Mouse (Mus musculus) myocyte (in vitro differentiated cells): ENCODE data around the gene Tef. TPM values are rescaled to one million over a fixed set of nuclear protein-coding genes. Genes with fewer than 3 reads are reported as not detected.

Experiments used
- H3K27me3 ChIP-seq: one replicate; pipeline ENCODE4 v1.6.1; 2011; ENCODE audit not compliant: control insufficient read depth, insufficient read depth, insufficient read length
- H3K36me3 ChIP-seq: one replicate; pipeline ENCODE4 v1.6.1; 2011; ENCODE audit not compliant: control insufficient read depth, insufficient read depth
- H3K4me2 ChIP-seq: one replicate; pipeline ENCODE4 v1.6.1; 2011; ENCODE audit warnings: low read depth, control low read depth
- H3K4me3 ChIP-seq: one replicate; pipeline ENCODE4 v1.5.1; 2011; ENCODE audit warnings: mild to moderate bottlenecking, control low read depth, moderate library complexity
- H3K79me2 ChIP-seq: one replicate; pipeline ENCODE4 v1.6.1; 2011; ENCODE audit not compliant: control insufficient read depth, insufficient read depth
- H3ac ChIP-seq: one replicate; pipeline ENCODE4 v1.6.1; 2011; ENCODE audit not compliant: control insufficient read depth, insufficient read length
- CEBPB ChIP-seq: IDR thresholded peaks from 2 replicates; pipeline ENCODE4 v1.6.1; 2011; ENCODE audit warnings: mild to moderate bottlenecking, moderate library complexity; ENCODE audit not compliant: poor library complexity, insufficient read depth, severe bottlenecking
- E2F4 ChIP-seq: IDR thresholded peaks from one replicate; pipeline ENCODE4 v1.6.1; 2011; ENCODE audit warnings: mild to moderate bottlenecking, control low read depth, moderate library complexity; ENCODE audit not compliant: insufficient read depth
- MAX ChIP-seq: IDR thresholded peaks from one replicate; pipeline ENCODE4 v1.6.1; 2011; ENCODE audit warnings: low read depth, mild to moderate bottlenecking, control low read depth
- MYOD1 ChIP-seq, 3 experiments: IDR thresholded peaks; one replicate each; pipeline ENCODE4 v1.6.1; 2011; ENCODE audit warnings: control low read depth in 2 of 3, low read depth in 2 of 3, mild to moderate bottlenecking in 2 of 3, moderate library complexity in 1 of 3; ENCODE audit not compliant: insufficient read length in 2 of 3, control insufficient read depth in 1 of 3
- MYOG ChIP-seq, 3 experiments: IDR thresholded peaks; one replicate each; pipeline ENCODE4 v1.6.1; 2011; ENCODE audit warnings: control low read depth in 2 of 3, low read depth in 2 of 3, mild to moderate bottlenecking in 2 of 3; ENCODE audit not compliant: insufficient read length in 2 of 3, control insufficient read depth in 1 of 3, insufficient read depth in 1 of 3
- POLR2A ChIP-seq: IDR thresholded peaks from one replicate; pipeline ENCODE4 v1.6.1; 2011; ENCODE audit warnings: low read depth, mild to moderate bottlenecking, control low read depth, moderate library complexity; ENCODE audit not compliant: insufficient read length
- POLR2AphosphoS2 ChIP-seq: IDR thresholded peaks from one replicate; pipeline ENCODE4 v1.6.1; 2011; ENCODE audit warnings: low read depth, control low read depth; ENCODE audit not compliant: insufficient read length
- REST ChIP-seq: IDR thresholded peaks from one replicate; pipeline ENCODE4 v1.6.1; 2011; ENCODE audit warnings: mild to moderate bottlenecking, control low read depth, moderate library complexity; ENCODE audit not compliant: insufficient read depth, insufficient read length
- SRF ChIP-seq: IDR thresholded peaks from one replicate; pipeline ENCODE4 v1.6.1; 2011; ENCODE audit warnings: low read depth; ENCODE audit not compliant: control insufficient read depth, insufficient read length
- TCF12 ChIP-seq: IDR thresholded peaks from one replicate; pipeline ENCODE4 v1.6.1; 2011; ENCODE audit warnings: mild to moderate bottlenecking, control low read depth; ENCODE audit not compliant: poor library complexity, insufficient read depth, severe bottlenecking
- TCF3 ChIP-seq: IDR thresholded peaks from one replicate; pipeline ENCODE4 v1.6.1; 2011; ENCODE audit warnings: low read depth, control low read depth; ENCODE audit not compliant: insufficient read length
- USF1 ChIP-seq: IDR thresholded peaks from one replicate; pipeline ENCODE4 v1.6.1; 2011; ENCODE audit warnings: low read depth, mild to moderate bottlenecking, control low read depth, moderate library complexity
- polyA plus RNA-seq: library from polyadenylated mRNA; unstranded; fragments of >200 nt; fragmentation: generic; extraction: Trizol; gene quantifications from one replicate; pipeline ENCODE4 v1.2.1, GENCODE M21; 2012; ENCODE audit warnings: missing spikeins

Tef gene
- polyA plus RNA-seq, 1 experiment, result 58.4 TPM

GRCm38 (mm10) chr15:81792444-81792843 lies 9.8 kb upstream of the Tef start:
- H3K27me3 ChIP-seq, result no peaks in the 10 kb centered on the region
- no peak for TF ChIP-seq MYOG (IDR thresholded peaks at IDR 0.05; ENCODE audit: control insufficient read depth in 1 of 3, insufficient read depth in 1 of 3, insufficient read length in 2 of 3, low read depth in 2 of 3)
- no peak for TF ChIP-seq TCF12
- no peak for TF ChIP-seq REST
- no peak for TF ChIP-seq SRF
- TF ChIP-seq POLR2A, result no peak
- TF ChIP-seq POLR2AphosphoS2, result no peak
- TF ChIP-seq E2F4, result no peak
- no peak for TF ChIP-seq TCF3
- TF ChIP-seq USF1, result no peak
- no peak for TF ChIP-seq MYOD1 (IDR thresholded peaks at IDR 0.05; ENCODE audit: control insufficient read depth in 1 of 3, insufficient read length in 2 of 3, low read depth in 2 of 3)
- TF ChIP-seq MAX, result no peak

DNA sequence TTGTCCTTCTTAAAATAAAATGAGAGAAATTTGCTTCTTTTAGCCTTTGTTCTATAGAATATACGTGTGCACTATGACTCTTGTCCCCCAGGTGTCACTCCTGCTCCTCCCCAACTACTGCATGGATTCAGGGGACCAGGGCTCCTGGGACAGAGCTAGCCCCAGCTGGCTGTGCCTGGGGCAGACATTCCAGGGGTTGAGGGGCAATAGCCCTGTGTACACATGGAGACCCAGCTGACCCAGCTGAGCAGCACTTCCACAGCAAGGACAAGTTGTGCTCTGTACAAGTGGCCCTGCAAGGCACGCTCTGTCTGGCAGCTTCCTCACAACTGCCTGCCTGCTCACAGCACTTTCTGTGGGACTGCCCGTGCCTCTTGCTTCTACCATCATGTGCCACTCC lies 6.0 kb upstream of the Tef start:
- Histone ChIP-seq H3K79me2 (no peaks in the 10 kb centered on the region), H3K4me2 (no peak overlapping the region), H3K27me3 (no peaks in the 10 kb centered on the region), H3ac (no peak overlapping the region), H3K36me3 (no peaks in the 10 kb centered on the region), H3K4me3 (no peak overlapping the region)
- TF ChIP-seq USF1, result no peak
- TF ChIP-seq TCF12, result no peak
- no peak for TF ChIP-seq E2F4
- no peak for TF ChIP-seq REST
- TF ChIP-seq MYOD1 (IDR thresholded peaks at IDR 0.05; ENCODE audit: control insufficient read depth in 1 of 3, insufficient read length in 2 of 3, low read depth in 2 of 3), result no peak
- no peak for TF ChIP-seq POLR2AphosphoS2
- TF ChIP-seq TCF3, result no peak
- TF ChIP-seq POLR2A, result no peak
- TF ChIP-seq MYOG (IDR thresholded peaks at IDR 0.05; ENCODE audit: control insufficient read depth in 1 of 3, insufficient read depth in 1 of 3, insufficient read length in 2 of 3, low read depth in 2 of 3), result no peak
- TF ChIP-seq CEBPB, result no peak

More at GRCm38 (mm10) chr15:81792444-81792843, 9.8 kb upstream of the Tef start:
- H3K36me3 ChIP-seq, result peaks cover 5% of the 10 kb centered on the region
- no peak overlapping the region for H3K4me3 ChIP-seq
- H3K79me2 ChIP-seq, result no peaks in the 10 kb centered on the region
- no peak overlapping the region for H3ac ChIP-seq
- no peak overlapping the region for H3K4me2 ChIP-seq

DNA sequence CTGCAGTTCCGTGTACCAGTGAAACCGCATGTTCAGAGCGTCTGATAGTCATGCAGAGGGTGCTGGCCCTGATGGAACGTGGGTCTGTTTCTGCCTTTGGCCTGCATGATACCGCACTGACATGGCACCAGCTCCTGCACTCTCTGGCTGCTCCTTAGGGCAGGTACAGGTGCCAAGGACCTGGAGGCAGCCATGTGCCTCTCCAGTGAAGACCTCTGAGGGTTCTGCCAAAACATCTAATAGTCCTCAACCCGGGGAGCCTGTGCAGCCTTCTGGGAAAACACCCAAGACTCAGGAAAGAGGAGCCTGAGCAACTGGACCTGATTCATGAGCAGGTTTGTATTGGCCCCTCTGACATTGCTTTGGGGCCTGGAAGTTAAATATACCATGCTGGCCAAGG lies 4.4 kb upstream of the Tef start:
- peak; percentile 29 for TF ChIP-seq POLR2AphosphoS2
- no peak for TF ChIP-seq USF1
- Histone ChIP-seq H3K4me2 (no peak overlapping the region), H3K27me3 (no peaks in the 10 kb centered on the region), H3ac (no peak overlapping the region), H3K36me3 (no peaks in the 10 kb centered on the region), H3K4me3 (no peak overlapping the region), H3K79me2 (no peaks in the 10 kb centered on the region)

DNA sequence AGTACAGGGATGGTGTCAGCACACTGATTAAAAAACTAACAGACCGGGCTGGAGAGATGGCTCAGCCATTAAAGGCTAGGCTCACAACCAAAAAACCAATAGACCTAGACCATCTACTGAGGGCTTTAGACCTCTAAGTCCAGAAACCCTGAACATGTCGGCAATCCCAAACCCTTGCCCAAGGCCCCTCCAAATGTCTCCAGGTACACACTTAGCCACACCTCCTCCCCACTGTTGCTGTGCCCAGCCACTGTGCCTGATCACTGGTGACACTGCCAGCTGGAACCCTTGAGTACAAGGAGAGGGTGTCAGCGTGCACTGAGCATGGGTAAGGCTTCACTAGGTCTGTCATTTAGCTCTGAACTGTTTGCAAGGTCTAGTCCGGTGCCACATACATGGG lies 3.8 kb upstream of the Tef start:
- Histone ChIP-seq H3ac (no peak overlapping the region), H3K36me3 (no peaks in the 10 kb centered on the region), H3K27me3 (no peaks in the 10 kb centered on the region), H3K4me3 (no peak overlapping the region), H3K79me2 (no peaks in the 10 kb centered on the region), H3K4me2 (no peak overlapping the region)
- TF ChIP-seq TCF12, result no peak
- TF ChIP-seq MYOG (IDR thresholded peaks at IDR 0.05; ENCODE audit: control insufficient read depth in 1 of 3, insufficient read depth in 1 of 3, insufficient read length in 2 of 3, low read depth in 2 of 3), result no peak
- TF ChIP-seq USF1, result no peak
- TF ChIP-seq REST, result no peak
- TF ChIP-seq MYOD1 (IDR thresholded peaks at IDR 0.05; ENCODE audit: control insufficient read depth in 1 of 3, insufficient read length in 2 of 3, low read depth in 2 of 3), result no peak
- TF ChIP-seq MAX, result no peak
- no peak for TF ChIP-seq POLR2A
- TF ChIP-seq CEBPB, result no peak
- no peak for TF ChIP-seq E2F4
- no peak for TF ChIP-seq TCF3
- TF ChIP-seq POLR2AphosphoS2, result no peak
- no peak for TF ChIP-seq SRF

DNA sequence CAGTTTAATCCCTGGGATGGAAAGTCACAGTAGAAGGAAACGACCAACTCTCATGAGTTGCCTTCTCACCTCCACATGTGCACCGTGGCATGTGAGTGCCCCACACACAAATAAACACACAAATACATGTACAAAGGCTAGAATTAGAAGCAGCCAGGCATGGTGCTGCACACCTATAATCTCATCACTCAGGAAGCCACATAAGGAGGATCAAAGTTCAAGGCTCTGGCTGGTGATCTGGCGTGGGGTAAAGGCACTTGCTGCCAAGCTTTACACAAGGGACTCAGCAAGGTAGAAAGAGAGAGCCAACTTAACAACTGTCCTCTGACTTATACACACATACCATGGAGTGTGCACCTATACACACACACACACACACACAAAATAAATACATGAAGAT lies 1.8 kb upstream of the Tef start:
- H3K79me2 ChIP-seq, result no peaks in the 10 kb centered on the region
- H3K4me2 ChIP-seq, result no peak overlapping the region
- H3ac ChIP-seq, result no peak overlapping the region
- no peak overlapping the region for H3K4me3 ChIP-seq
- TF ChIP-seq USF1 (no peak), TCF3 (no peak), MYOD1 (IDR thresholded peaks at IDR 0.05; ENCODE audit: control insufficient read depth in 1 of 3, insufficient read length in 2 of 3, low read depth in 2 of 3) (no peak), REST (no peak), MYOG (IDR thresholded peaks at IDR 0.05; ENCODE audit: control insufficient read depth in 1 of 3, insufficient read depth in 1 of 3, insufficient read length in 2 of 3, low read depth in 2 of 3) (no peak), SRF (no peak), POLR2A (no peak), POLR2AphosphoS2 (no peak), CEBPB (no peak), E2F4 (no peak), MAX (no peak), TCF12 (no peak)
- no peaks in the 10 kb centered on the region for H3K27me3 ChIP-seq
- no peaks in the 10 kb centered on the region for H3K36me3 ChIP-seq
